Mouse (Mus musculus) 3134 (cell line): Measurements from ENCODE around the gene Eef1a2.
A peak's percentile ranks its signal among the peaks of the same experiment; 100 is the strongest.
"Not testable (repeated sequence)": the region's sequence is repeated elsewhere in the genome, so short reads cannot be mapped to it uniquely, and the experiment has no call there.

Experiments used
- DNase-seq: peaks from one replicate; pipeline ENCODE4 v3.0.0-alpha.2; 2011; ENCODE audit warnings: low spot score; ENCODE audit not compliant: insufficient read length; ENCODE audit errors: extremely low read depth

Eef1a2 gene

GRCm38 (mm10) chr2:181156248-181157121 is at the start of gene Eef1a2:
TSS of gene Eef1a2 (minus strand) at chr2:181157014.
- no peak for DNase-seq

DNA sequence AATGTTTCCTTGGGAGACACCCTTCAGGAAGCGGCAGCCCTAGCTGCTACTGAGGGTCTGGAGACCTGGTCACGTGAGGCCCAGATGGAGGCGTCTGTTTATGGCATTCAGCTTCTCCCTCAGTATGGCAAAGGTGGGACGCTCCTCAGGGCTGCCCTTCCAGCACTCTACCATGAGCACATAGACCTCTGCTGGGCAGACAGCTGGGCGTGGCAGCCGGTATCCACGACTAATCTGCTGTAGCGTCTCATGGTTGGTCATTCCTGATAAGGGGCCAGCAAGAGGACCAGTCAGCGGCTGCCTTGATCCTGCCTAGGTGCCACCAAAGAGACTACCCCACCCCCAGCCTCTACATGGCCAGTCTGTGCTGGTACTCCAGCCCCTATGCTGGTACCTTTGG is 49.3 kb upstream of the Eef1a2 start:
- DNase-seq: no peak

GRCm38 (mm10) chr2:181205678-181206077 is 48.9 kb upstream of the Eef1a2 start:
- no peak for DNase-seq

DNA sequence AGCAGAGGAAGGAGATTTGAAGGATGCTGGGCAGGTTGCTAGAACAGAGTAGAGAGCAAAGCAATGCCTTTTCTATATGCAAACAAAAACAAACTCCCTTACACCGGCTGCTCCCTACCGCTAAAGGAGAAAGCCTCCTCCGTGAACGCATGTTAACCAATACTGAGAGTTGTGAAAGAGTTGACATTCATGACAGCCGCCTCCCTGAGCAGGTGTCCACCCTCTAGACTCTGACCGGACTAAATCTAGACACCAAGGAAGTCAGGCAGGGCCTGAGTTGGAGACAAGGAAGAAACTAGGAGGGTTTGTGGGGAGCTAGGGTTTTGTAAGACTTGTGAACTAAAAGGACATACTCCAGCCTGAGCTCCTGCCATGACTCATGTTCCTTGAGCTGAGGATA is 46.1 kb upstream of the Eef1a2 start:
- no peak for DNase-seq

- no peak for DNase-seq
These were observed 45.6 kb upstream of the Eef1a2 start, which contains the start of gene Ptk6 for GRCm38 (mm10) chr2:181202422-181202821. TSS of gene Ptk6 (minus strand) at chr2:181202789.

DNA sequence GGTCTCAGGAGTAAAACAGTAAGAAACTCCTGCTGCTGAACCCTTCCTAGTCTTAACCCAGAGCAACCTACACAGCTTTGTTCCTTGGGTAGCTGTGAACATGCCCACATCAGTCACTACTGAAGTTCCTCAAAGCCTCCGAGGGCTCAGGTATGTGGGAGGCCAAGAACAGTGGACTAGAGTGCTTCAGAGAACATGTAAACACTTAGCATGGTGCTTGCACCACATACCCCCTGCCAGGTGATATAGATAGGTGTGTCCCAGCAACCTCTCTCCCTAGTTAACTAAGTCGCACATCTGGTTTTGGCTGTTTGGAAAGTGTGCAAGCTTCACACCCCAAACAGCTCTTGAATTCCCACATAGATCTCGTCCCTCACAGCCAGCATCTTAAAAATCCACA is 44.8 kb upstream of the Eef1a2 start:
- no peak for DNase-seq

GRCm38 (mm10) chr2:181196628-181197300 is 40.0 kb upstream of the Eef1a2 start:
- no peak for DNase-seq

GRCm38 (mm10) chr2:181193044-181193443 is 36.2 kb upstream of the Eef1a2 start:
- no peak for DNase-seq

DNA sequence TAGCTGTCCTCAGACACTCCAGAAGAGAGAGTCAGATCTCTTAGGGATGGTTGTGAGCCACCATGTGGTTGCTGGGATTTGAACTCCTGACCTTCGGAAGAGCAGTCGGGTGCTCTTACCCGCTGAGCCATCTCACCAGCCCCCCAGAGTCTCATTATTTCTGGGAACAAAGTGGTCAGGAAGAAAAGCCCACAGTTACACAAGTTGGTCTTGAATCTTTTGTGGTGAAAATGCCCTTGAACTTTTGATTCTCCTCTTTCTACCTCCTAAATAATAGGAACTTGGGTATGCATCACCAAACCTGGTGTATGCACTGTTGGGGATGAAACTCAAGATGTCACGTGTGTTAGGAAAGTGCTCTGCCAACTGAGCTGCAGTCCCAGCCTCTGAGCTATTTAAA is 35.1 kb upstream of the Eef1a2 start:
- DNase-seq: no peak

DNA sequence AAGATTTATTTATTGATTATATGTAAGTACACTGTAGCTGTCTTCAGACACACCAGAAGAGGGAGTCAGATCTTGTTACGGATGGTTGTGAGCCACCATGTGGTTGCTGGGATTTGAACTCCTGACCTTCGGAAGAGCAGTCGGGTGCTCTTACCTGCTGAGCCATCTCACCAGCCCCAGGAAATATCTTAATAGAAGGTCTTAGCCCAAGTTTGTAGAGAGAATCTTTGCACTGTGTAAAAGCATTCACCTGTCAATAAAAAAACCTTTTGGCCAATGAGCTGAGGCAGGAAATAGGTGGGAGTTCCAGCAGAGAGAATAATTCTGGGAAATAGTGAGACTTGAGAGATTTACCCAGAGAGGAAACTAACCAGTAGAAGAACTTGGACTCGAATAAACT is 34.6 kb upstream of the Eef1a2 start:
- not testable (repeated sequence) for DNase-seq

GRCm38 (mm10) chr2:181189321-181189720 is 32.5 kb upstream of the Eef1a2 start:
- no peak for DNase-seq

- DNase-seq: no peak
These were observed 31.9 kb upstream of the Eef1a2 start for GRCm38 (mm10) chr2:181188681-181189080.

DNA sequence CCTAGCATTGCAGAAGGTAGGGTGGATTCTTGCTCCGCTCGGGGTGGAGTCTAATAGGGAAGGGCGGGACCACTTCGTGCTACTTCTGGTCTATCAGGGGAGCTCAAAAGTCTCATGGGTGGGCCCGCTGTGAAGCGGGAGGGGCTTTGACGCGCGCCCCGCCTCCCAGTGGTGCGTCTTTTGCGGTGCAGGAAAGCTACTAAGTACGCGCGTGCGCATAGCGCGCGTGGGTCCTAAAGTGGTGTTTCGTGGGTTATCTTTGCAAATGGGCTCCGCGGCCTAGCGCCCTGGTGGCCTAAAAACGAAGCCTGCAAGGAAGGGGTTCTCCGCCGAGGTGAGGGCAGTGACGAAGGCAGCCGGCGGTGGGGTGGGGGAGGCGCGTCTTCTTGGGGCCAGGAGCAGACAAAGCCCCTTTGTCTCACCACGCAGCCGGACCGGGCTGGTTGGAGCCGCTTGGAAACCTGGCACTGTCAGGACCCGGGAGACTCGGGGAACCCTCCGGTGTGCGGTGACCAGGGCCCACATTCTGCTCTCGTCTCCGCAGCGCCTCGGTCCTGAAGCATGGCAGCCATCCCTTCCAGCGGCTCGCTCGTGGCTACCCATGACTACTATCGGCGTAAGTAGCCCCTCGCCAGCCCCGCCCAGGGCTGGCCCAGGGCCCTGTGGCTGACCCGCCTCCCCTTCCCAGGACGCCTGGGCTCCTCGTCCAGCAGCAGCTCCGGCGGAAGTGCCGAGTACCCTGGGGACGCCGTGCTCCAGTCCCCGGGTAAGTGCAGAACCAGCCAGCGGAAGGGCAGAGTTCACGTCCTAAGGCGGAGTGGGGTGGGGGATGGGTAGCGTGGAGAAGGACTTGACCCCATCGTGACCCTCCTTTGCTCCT is 30.5 kb upstream of the Eef1a2 start, which contains the start of gene Ppdpf:
Gene Ppdpf (plus strand): TSS at position 127 of the 880 bp plus-strand sequence.
- DNase-seq: peak; percentile 98

- DNase-seq: peak; percentile 80
These were observed 29.8 kb upstream of the Eef1a2 start for GRCm38 (mm10) chr2:181186635-181187034.

DNA sequence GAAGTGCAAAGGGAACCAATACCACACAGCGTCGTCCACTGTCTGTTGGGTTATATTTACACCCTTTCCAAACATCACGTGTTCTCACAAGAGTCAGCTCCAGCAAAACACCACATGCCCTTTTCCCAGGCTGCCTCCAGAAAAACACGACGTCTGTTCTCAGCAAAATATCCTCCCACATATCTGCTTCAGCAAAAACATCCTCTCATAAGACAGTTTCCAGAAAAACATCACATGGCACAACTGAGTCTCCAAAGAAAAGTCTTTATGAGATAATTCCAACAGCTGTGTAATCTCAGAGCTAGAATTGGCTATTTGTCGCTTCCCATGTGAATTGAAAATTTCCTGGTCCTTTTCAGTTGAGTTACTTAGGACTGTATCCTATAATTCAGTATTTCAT is 24.1 kb upstream of the Eef1a2 start:
- no peak for DNase-seq

GRCm38 (mm10) chr2:181178471-181178870 is 21.7 kb upstream of the Eef1a2 start:
- no peak for DNase-seq

GRCm38 (mm10) chr2:181178015-181178414 is 21.2 kb upstream of the Eef1a2 start:
- no peak for DNase-seq

GRCm38 (mm10) chr2:181174646-181175045 is 17.8 kb upstream of the Eef1a2 start:
- no peak for DNase-seq

- no peak for DNase-seq
These were observed 9.7 kb upstream of the Eef1a2 start for GRCm38 (mm10) chr2:181166469-181166868.

GRCm38 (mm10) chr2:181160821-181161220 is 4.0 kb upstream of the Eef1a2 start:
- no peak for DNase-seq

DNA sequence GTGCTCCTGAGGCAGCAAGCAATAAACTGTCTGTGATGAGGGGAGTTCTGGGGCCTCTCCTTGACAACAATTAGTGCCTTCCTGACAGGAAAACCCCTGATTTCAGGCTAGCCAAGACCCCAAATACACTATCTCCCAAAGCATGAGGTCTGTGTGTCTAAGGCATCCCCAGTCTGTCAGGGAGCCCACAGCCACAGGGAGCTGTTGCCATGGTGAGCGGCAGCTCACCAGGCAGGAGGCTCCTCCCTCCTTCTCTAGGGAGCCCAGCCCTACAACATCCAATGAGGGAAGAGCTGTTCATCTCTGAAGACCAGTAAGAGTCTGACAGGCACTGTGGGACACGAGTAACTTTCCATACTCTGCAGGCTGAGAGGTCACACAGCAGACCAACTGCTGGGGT is 3.0 kb upstream of the Eef1a2 start:
- no peak for DNase-seq
